Mouse (Mus musculus) left cerebral cortex, adult 9 months (tissue): ENCODE measurements around the gene Nkain2.
A peak's percentile ranks its signal among the peaks of the same experiment; 100 is the strongest.
"Not testable (repeated sequence)": the region's sequence is repeated elsewhere in the genome, so short reads cannot be mapped to it uniquely, and the experiment has no call there.

ENCODE experiments used
- DNase-seq, 2 experiments: peaks; one replicate each; pipeline ENCODE4 v3.0.0; 2022; ENCODE audit warnings: low spot score in 2 of 2

Nkain2 gene

DNA sequence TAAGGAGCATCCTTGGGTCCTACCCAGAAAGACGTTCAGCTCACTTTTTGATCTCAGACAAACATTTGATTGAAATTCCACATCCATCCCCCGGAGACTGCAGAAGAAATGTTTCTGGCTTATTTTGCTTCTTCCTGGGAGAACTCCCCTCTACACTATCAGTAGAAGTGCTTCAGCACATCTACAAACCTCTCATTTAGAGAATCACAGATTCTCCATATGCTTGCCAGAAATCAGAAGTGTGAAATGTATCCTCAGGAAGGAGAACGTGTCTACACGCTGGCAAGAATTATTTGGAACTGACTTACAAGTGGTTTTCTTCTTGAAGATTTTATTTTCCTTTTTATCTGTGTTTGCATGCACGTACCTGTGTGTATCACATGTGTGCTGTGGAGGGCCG, 829.9 kb downstream of the Nkain2 start:
- DNase-seq: peak in 1 of 2 experiments; percentile 12

GRCm38 (mm10) chr10:32058251-32058650, 832.0 kb downstream of the Nkain2 start:
- no peak for DNase-seq

- peak in 1 of 2 experiments; percentile 6 for DNase-seq
These were observed 837.5 kb downstream of the Nkain2 start for GRCm38 (mm10) chr10:32052546-32053295.

DNA sequence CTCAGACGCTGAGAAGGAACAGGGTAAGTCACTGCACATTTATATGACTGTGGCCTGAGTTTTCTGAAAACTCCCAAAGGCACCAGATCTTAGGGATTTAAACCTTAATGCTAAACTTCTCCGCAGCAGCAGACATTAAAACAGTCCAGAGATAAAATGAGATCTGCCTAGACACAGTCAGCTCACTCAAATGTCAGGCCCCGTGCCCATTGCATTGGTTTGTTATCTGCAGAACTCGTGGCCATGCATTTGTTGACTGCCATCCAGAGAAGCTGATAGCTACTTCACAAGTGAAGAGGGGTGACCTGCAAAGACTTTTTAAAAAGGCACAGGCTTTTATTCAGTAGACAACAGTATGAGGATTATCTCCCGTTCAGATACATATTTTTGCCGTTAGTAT, 838.2 kb downstream of the Nkain2 start:
- peak in 1 of 2 experiments; percentile 6 for DNase-seq

DNA sequence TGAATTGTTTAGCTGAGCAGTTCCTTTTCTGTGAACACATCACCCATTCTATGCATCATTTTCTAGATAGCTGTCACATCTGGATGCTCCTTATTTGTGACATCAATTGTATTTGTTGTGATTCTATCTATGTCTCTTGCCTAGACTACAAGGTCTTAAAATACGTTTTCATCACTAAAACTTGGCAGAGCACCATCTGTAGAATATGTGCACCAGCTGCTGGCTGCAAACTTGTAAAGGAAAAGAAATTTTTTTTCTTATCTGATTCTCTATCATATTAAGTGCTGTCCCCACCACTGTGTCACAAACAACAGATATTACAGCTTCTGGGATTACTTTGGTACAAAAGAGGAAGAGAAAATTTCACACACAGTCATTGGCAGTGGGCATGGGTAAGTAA, 860.3 kb downstream of the Nkain2 start:
- DNase-seq: peak in 1 of 2 experiments; percentile 45

- no peak for DNase-seq
These were observed 871.9 kb downstream of the Nkain2 start for GRCm38 (mm10) chr10:32018385-32018784.

GRCm38 (mm10) chr10:32001216-32001753, 889.0 kb downstream of the Nkain2 start:
- DNase-seq: no peak

DNA sequence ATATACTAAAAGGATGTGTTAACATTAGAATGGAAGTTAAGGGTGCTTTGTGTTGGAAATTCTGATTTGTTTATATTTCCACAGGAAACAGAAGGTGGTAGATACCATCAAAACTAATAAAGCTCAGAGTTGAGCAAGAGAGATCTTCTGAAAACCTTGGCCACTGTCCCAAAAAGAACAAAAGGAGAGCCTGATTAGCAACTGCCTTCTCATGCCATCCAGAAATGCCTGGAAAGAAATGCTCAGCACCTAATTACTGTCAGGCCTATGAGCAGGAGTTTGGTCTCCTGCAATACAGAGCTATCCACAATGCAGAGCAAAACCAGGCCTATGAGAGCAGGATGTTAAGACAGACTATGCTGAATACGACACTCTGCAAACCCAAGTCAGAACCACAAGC, 897.1 kb downstream of the Nkain2 start:
- no peak for DNase-seq

GRCm38 (mm10) chr10:31978387-31978786, 911.9 kb downstream of the Nkain2 start:
- no peak for DNase-seq

DNA sequence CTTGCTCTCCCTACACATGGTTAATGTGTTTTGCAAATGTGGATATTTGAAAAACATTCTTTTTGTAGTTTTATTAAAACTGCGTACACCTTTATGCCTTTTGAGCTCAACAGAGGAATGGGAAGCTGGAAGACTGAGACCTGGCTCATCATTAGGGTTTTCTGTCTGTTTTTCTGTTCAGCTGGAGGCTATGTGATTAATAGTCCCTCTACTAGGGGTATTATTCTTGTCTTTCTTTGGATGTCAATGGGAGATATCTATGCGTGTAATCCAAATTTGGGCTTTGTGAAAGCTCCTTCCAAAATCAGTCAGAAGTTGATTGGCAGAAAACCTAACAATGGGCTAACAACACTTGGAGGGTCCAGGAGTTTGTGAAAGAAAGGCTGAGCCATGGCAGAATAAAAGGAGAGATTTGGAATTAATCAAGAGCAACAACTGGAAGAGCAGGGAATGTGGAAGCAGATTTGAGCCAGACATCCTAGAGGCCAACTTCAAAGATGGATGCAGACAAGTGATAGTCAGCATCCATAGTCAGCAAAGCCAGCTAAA, 943.0 kb downstream of the Nkain2 start:
- no peak for DNase-seq

DNA sequence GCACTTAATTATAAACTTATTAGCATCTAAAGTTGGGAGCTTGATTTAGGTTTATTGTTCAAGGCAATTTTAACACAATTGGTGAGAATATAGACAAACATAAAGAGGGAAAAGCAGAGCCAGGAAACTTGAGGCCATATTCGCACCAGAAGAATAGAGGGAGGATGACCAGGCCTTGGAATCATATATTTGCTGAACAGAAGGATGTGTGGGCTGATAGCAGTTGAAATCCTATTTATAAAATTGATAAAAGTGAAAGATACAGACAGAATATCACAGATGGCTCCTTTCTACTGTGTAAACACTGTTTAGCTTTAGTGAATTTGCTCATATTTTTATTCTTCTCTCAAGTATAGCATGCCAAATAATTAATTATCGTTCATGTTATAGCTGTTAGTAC, 958.3 kb downstream of the Nkain2 start:
- DNase-seq: peak in 1 of 2 experiments; percentile 24

DNA sequence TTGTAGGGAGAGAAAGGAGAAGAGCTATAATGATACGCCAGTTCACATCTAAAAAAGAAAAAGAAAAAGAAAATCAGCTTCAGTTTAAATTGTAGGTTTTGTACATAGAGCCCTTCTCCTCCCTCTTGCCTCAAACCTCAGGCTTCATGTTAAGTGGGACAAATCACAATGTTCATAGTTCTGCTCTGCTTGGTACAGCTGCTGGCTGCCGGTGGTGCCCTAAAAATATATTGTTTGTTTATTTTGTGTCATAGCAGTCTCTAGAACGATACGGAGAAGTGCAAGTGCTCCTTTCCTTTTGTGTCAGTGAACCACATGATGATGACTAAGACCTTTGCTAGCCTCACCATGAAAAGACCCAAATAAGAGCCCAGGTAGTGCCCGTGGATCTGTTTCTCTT, 962.6 kb downstream of the Nkain2 start:
- DNase-seq: peak in 1 of 2 experiments; percentile 10

- DNase-seq: not testable (repeated sequence)
These were observed 969.4 kb downstream of the Nkain2 start for GRCm38 (mm10) chr10:31920901-31921300.

GRCm38 (mm10) chr10:31907488-31907887, 982.8 kb downstream of the Nkain2 start:
- no peak for DNase-seq

DNA sequence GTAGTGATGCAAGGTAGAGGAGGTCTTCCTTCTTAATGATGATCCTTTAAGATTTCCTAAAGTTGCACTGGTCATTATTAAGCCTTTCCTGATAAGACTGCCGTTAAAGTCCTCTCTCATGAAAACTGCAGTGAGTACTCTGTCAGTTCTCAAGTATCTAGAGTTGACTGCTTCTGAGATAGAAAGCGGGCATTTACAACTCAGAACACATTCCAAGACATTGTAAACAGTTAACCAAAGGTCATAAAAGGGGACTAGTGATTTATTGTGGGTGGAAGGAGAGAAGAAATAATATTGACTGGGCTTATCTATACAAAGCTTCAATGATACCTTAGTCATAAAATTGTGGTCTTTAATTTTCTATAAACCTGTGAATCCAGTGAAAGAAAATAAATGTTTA, 990.8 kb downstream of the Nkain2 start:
- DNase-seq: no peak

- no peak for DNase-seq
These were observed 1016.9 kb downstream of the Nkain2 start for GRCm38 (mm10) chr10:31873323-31873895.

- no peak for DNase-seq
These were observed 1022.0 kb downstream of the Nkain2 start for GRCm38 (mm10) chr10:31868275-31868674.

DNA sequence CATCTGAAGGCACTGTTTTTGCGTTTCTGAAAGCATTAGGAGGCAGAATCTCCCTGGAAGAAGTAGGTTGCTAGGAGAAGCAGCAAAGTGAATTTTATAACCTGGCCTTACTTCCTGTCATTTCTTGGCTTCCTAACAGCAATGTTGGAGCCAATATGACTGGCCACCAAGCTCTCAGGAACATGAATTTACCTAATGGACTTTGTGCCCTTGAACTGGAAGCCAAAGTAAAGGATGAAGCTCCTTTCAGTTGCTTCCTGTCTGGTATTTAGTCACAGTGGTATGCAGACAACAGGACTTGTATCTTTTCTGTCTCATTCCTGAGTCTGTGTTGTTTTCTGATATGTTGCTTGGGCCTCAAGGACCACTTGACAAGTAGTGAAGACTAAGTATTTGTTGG, 1063.2 kb downstream of the Nkain2 start:
- DNase-seq: no peak

DNA sequence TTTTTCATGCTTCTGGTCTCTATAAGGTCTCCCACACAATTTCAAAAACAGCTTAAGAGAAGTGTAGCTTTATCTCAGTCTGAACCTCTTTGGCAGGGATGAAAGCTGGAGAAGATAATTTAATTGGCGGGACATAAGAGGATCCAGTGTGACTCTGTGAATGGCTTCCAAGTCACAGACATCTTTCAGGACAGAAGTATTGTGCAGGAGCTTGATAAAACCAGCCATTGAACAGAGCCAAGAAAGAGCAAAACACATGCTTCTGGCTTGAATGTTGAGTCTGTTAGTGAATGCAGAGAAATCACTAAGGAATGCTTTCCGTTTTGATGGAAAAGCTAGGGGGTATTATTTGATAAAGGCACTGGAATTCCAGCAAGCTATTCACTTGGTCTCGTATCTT, 1077.7 kb downstream of the Nkain2 start:
- no peak for DNase-seq

- peak; percentile 9 to 52 for DNase-seq
These were observed 1147.7 kb downstream of the Nkain2 start for GRCm38 (mm10) chr10:31742443-31743057.

GRCm38 (mm10) chr10:31728036-31728435, 1162.2 kb downstream of the Nkain2 start:
- no peak for DNase-seq

DNA sequence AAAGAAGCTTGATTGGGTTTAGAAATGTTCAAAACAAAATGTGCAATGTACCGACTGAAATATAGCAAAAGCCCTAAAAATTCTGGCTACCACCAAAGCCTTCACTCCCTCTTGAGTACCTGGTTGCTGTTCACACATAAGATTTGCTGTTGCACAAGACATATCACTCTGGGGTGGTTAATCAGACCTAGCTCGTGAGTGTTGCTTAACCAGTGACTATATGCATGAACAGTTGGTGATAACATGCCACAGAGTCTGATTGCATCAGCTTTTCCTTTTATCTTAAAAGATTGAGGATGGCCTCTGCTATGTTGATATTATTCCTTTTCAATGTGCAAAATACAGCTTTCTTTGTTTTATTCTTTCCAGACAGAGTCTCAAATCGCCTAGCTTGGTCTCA, 1243.0 kb downstream of the Nkain2 start:
- DNase-seq: no peak
